Mouse (Mus musculus) layer of hippocampus, adult 11-12 months (tissue): ENCODE results near the gene Chst2.

Source experiments
- DNase-seq: peaks from one replicate; pipeline ENCODE4 v3.0.0; 2022; ENCODE audit warnings: low spot score

Gene Chst2

GRCm38 (mm10) chr9:95406571-95407561, at the start of gene Chst2:
Chst2 (minus strand) TSS chr9:95406722.
- peak; percentile 91 for DNase-seq

- no peak for DNase-seq
Measured at GRCm38 (mm10) chr9:95451931-95452330, 45.4 kb upstream of the Chst2 start.

GRCm38 (mm10) chr9:95450586-95450985, 44.1 kb upstream of the Chst2 start:
- DNase-seq, result no peak

GRCm38 (mm10) chr9:95442321-95442731, 35.8 kb upstream of the Chst2 start:
- peak; percentile 36 for DNase-seq

GRCm38 (mm10) chr9:95437883-95438282, 31.4 kb upstream of the Chst2 start:
- DNase-seq, result no peak

- no peak for DNase-seq
Measured at GRCm38 (mm10) chr9:95436294-95436613, 29.7 kb upstream of the Chst2 start.

- no peak for DNase-seq
Measured at GRCm38 (mm10) chr9:95435506-95436293, 29.2 kb upstream of the Chst2 start.

GRCm38 (mm10) chr9:95428277-95428676, 21.8 kb upstream of the Chst2 start:
- no peak for DNase-seq

GRCm38 (mm10) chr9:95413911-95414310, 7.4 kb upstream of the Chst2 start:
- DNase-seq, result no peak

- DNase-seq, result peak; percentile 33
Measured at GRCm38 (mm10) chr9:95412047-95412446, 5.5 kb upstream of the Chst2 start.

- no peak for DNase-seq
Measured at GRCm38 (mm10) chr9:95407586-95408220, 1.2 kb upstream of the Chst2 start.

GRCm38 (mm10) chr9:95405946-95406570, 464 bp downstream of the Chst2 start:
- DNase-seq, result peak; percentile 41

- DNase-seq, result peak; percentile 89
Measured at GRCm38 (mm10) chr9:95405511-95405945, 994 bp downstream of the Chst2 start.

- DNase-seq, result no peak
Measured at GRCm38 (mm10) chr9:95404811-95405465, 1.6 kb downstream of the Chst2 start.

- DNase-seq, result no peak
Measured at GRCm38 (mm10) chr9:95401686-95402085, 4.8 kb downstream of the Chst2 start.

GRCm38 (mm10) chr9:95392011-95392410, 14.5 kb downstream of the Chst2 start:
- DNase-seq, result no peak

- DNase-seq, result no peak
Measured at GRCm38 (mm10) chr9:95389956-95390355, 16.6 kb downstream of the Chst2 start.

GRCm38 (mm10) chr9:95387881-95388380, 18.6 kb downstream of the Chst2 start:
- DNase-seq, result no peak

- no peak for DNase-seq
Measured at GRCm38 (mm10) chr9:95375966-95376365, 30.6 kb downstream of the Chst2 start.

- no peak for DNase-seq
Measured at GRCm38 (mm10) chr9:95375336-95375735, 31.2 kb downstream of the Chst2 start.

GRCm38 (mm10) chr9:95373741-95374140, 32.8 kb downstream of the Chst2 start:
- DNase-seq, result no peak
